In the genomic region with DNA sequence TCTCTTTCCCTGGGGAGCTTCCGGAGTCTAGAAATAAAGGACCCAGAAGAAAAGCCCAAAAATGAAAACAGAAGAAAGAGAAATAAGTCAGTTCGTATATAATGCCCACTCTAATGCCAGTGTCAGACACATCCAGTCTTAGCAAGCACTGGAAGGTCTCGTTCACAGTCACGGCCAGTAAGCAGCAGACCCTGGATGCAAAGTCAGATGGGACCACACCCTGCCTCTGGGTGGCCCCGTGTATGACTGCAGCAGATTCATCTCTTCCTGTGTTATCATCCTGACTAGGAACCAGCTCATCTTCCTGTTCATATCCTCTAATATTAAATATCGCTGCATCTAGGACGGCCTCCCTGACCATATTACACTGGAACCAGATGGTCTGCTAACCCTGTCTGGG, we compare ENCODE assay signal across 23 mouse cellular contexts. TPM values are rescaled to one million over a fixed set of nuclear protein-coding genes. Genes with fewer than 3 reads are reported as not detected.
DNase-seq lines count a peak whose midpoint lies in the region; ATAC-seq and TF ChIP-seq lines count a peak whose summit lies in the region.
"Had no signal": no experiment of that assay in that cellular context is flagged by ENCODE, and none has a peak within 500 bp of the region (broad histone marks: within the 10 kb centered on the region; RNA-seq: fewer than 3 reads in every experiment).

No protein-coding gene starts in this region.

- peak overlapping the region; percentile 71 for H3K27ac ChIP-seq in gastrocnemius, adult 2 months
- H3K27ac ChIP-seq in kidney, embryonic 15.5 days: peak overlapping the region; percentile 45; the same call in 1 of the 2 replicates
- H3K27ac ChIP-seq in embryonic fibroblast, embryonic 13.5 days (ENCODE audit: insufficient read depth, low read length): peak overlapping the region; percentile 57
- H3K27ac ChIP-seq: hindbrain, embryonic 15.5 days; limb, embryonic 13.5 days; liver, embryonic 13.5 days had no signal

- no peak for TF ChIP-seq CTCF in gastrocnemius, adult 2 months (IDR thresholded peaks at IDR 0.05)
- no peak for TF ChIP-seq CTCF in embryonic fibroblast, embryonic 13.5 days (IDR thresholded peaks at IDR 0.05; ENCODE audit: borderline replicate concordance, insufficient read depth, low read length)

- DNase-seq in gastrocnemius, adult 2 months: no peak
- DNase-seq in gastrocnemius, adult 18-20 months (ENCODE audit: low spot score): no peak
- no peak for DNase-seq in kidney, postnatal 36 days
- peak; percentile 67 for DNase-seq in 3T3-L1 (ENCODE audit: low read depth, low spot score)
- DNase-seq in layer of hippocampus, adult 9-11 months: no peak
- no peak for DNase-seq in c-Kit-positive CD71-positive TER-119-positive erythroid progenitor cells, embryonic 14.5 days (ENCODE audit: low spot score)
- DNase-seq: cerebellum, adult 8-10 months; cerebellum, postnatal 36 days; layer of hippocampus, postnatal 36 days; liver, embryonic 13.5 days; lung, embryonic 14.5 days; right cerebral cortex, adult 18-20 months; right cerebral cortex, postnatal 4 days; thymus, postnatal 14 days had no signal

- H3K4me2 ChIP-seq in kidney, embryonic 15.5 days: no peak overlapping the region
- H3K4me2 ChIP-seq: liver, embryonic 13.5 days; midbrain, embryonic 15.5 days; neural tube, embryonic 13.5 days had no signal

- WGBS in kidney, embryonic 15.5 days: 72% methylated on average over 7 of the region's 7 CpGs

- no peaks in the 10 kb centered on the region for H3K36me3 ChIP-seq in kidney, embryonic 15.5 days
- H3K36me3 ChIP-seq: hindbrain, embryonic 15.5 days; limb, embryonic 13.5 days; liver, embryonic 13.5 days; midbrain, embryonic 15.5 days; neural tube, embryonic 13.5 days had no signal

- H3K9ac ChIP-seq in kidney, embryonic 15.5 days: no peak overlapping the region
- H3K9ac ChIP-seq: hindbrain, embryonic 15.5 days; limb, embryonic 13.5 days; liver, embryonic 13.5 days; lung, embryonic 14.5 days; midbrain, embryonic 15.5 days had no signal

- TF ChIP-seq POLR2A in embryonic fibroblast, embryonic 13.5 days (IDR thresholded peaks at IDR 0.05; ENCODE audit: low read depth, low read length): no peak

- no peaks in the 10 kb centered on the region for H3K9me3 ChIP-seq in kidney, embryonic 15.5 days (replicated peaks)
- H3K9me3 ChIP-seq: hindbrain, embryonic 15.5 days; limb, embryonic 13.5 days; liver, embryonic 13.5 days; megakaryocyte, embryonic 14.5 days; midbrain, embryonic 15.5 days; neural tube, embryonic 13.5 days had no signal

- peaks cover 59% of the 10 kb centered on the region for H3K4me1 ChIP-seq in kidney, embryonic 15.5 days
- H3K4me1 ChIP-seq in embryonic fibroblast, embryonic 13.5 days (ENCODE audit: control insufficient read depth, insufficient read depth, low read length): peaks cover 19% of the 10 kb centered on the region

- no peak for ATAC-seq in kidney, embryonic 15.5 days (replicated peaks; ENCODE audit: low FRiP score)
- ATAC-seq: forebrain, embryonic 14.5 days; midbrain, embryonic 15.5 days had no signal

- no peaks in the 10 kb centered on the region for H3K27me3 ChIP-seq in kidney, embryonic 15.5 days
- H3K27me3 ChIP-seq: hindbrain, embryonic 15.5 days; limb, embryonic 13.5 days; liver, embryonic 13.5 days; megakaryocyte, embryonic 14.5 days; midbrain, embryonic 15.5 days; neural tube, embryonic 13.5 days; Patski had no signal

- intact Hi-C loops in gastrocnemius, adult 2 months (cut with DNase I): no loop called here

- 0 out of 2 replicates have a peak overlapping the region, but pooled peaks have one; percentile 56 for H3K4me3 ChIP-seq in gastrocnemius, adult 2 months
- no peak overlapping the region for H3K4me3 ChIP-seq in kidney, embryonic 15.5 days (replicated peaks)
- no peak overlapping the region for H3K4me3 ChIP-seq in embryonic fibroblast, embryonic 13.5 days (ENCODE audit: insufficient read depth, low read length)
- H3K4me3 ChIP-seq: hindbrain, embryonic 15.5 days; limb, embryonic 13.5 days; liver, embryonic 13.5 days; megakaryocyte, embryonic 14.5 days; midbrain, embryonic 15.5 days; neural tube, embryonic 13.5 days had no signal

RNA-seq across cellular contexts. Expression of gene Csrp1, which starts 50.9 kb away (rescaled TPM):
- 10 to 100 TPM; 18.9 to 25.0 TPM for total RNA-seq in gastrocnemius, adult 2 months (2021)
- total RNA-seq in gastrocnemius, adult 18-20 months (2021): 10 to 100 TPM; 21.6 to 31.7 TPM
- 119 and 137 TPM in 2 replicates for polyA plus RNA-seq in kidney, embryonic 15.5 days (2015; fragmentation: Nextera tagmentation; extraction: Ambion mirVana)
- 453 and 629 TPM in 2 replicates for polyA plus RNA-seq in embryonic fibroblast, embryonic 13.5 days (2011; ENCODE audit: insufficient read length, low read depth, missing spikeins)
